24 mouse cellular contexts compared by ENCODE assay signal in genomic region chr5:129720176-129720575, GRCm38 (mm10). TPM values are rescaled to one million over a fixed set of nuclear protein-coding genes. Genes with fewer than 3 reads are reported as not detected.
DNase-seq lines count a peak whose midpoint lies in the region; TF ChIP-seq lines count a peak whose summit lies in the region.
"Had no signal": no experiment of that assay in that cellular context is flagged by ENCODE, and none has a peak within 500 bp of the region (broad histone marks: within the 10 kb centered on the region; RNA-seq: fewer than 3 reads in every experiment).

No protein-coding gene starts in this region.

- peak in 1 of 2 experiments; percentile 8 for DNase-seq in heart, adult 2 months
- DNase-seq in heart, postnatal 10 days = no peak
- DNase-seq in left cerebral cortex, adult 2 months (ENCODE audit: extremely low spot score in 1 of 2, low spot score in 2 of 2) = no peak
- no peak for DNase-seq in left cerebral cortex, adult 8-10 months (ENCODE audit: low spot score in 2 of 2)
- peak; percentile 22 for DNase-seq in thymus, postnatal 4 days
- no peak for DNase-seq in thymus, adult 2 months
- DNase-seq in cerebellum, adult 8-10 months = no peak
- no peak for DNase-seq in heart, embryonic 10.5 days (ENCODE audit: low spot score)
- DNase-seq: adrenal gland, postnatal 10 days; cerebellum, adult 11-12 months; gastrocnemius, postnatal 14 days; heart, postnatal 14 days; kidney, adult 11 months; thymus, adult 18-20 months had no signal

- H3K36me3 ChIP-seq in heart, adult 2 months (ENCODE audit: control insufficient read depth, insufficient read depth, low read length) = no peaks in the 10 kb centered on the region; the same call in 1 of the 2 replicates
- H3K36me3 ChIP-seq in thymus, adult 2 months (ENCODE audit: control insufficient read depth, insufficient read depth, low read length) = peaks cover 17% of the 10 kb centered on the region; the same call in 1 of the 2 replicates
- peaks cover 39% of the 10 kb centered on the region for H3K36me3 ChIP-seq in heart, embryonic 10.5 days

- H3K27me3 ChIP-seq in heart, adult 2 months (ENCODE audit: control insufficient read depth, insufficient read depth, low read length) = no peaks in the 10 kb centered on the region
- H3K27me3 ChIP-seq in thymus, adult 2 months (ENCODE audit: control insufficient read depth, insufficient read depth, low read length) = no peaks in the 10 kb centered on the region
- H3K27me3 ChIP-seq in heart, embryonic 10.5 days (ENCODE audit: insufficient read depth, poor library complexity, severe bottlenecking) = no peaks in the 10 kb centered on the region
- H3K27me3 ChIP-seq: hindbrain, embryonic 13.5 days; lung, embryonic 15.5 days had no signal

- no peak overlapping the region for H3K27ac ChIP-seq in heart, adult 2 months
- H3K27ac ChIP-seq in left cerebral cortex, adult 2 months = no peak overlapping the region
- H3K27ac ChIP-seq in thymus, adult 2 months (ENCODE audit: control insufficient read depth, insufficient read depth, low read length) = no peak overlapping the region
- H3K27ac ChIP-seq in heart, embryonic 10.5 days = no peak overlapping the region
- H3K27ac ChIP-seq: embryonic facial prominence, embryonic 10.5 days; hindbrain, embryonic 13.5 days; lung, embryonic 15.5 days had no signal

- intact Hi-C loops in heart, adult 2 months (cut with DNase I) = loop anchor here (10.0 kb wide), 1 partner anchor 215 kb away; the partner anchor contains the start of gene Sfswap
- intact Hi-C loops in heart, postnatal 10 days (cut with DNase I) = no loop called here
- intact Hi-C loops in left cerebral cortex, adult 2 months (cut with DNase I) = no loop called here

- H3K9me3 ChIP-seq in heart, embryonic 10.5 days = no peaks in the 10 kb centered on the region
- H3K9me3 ChIP-seq: embryonic facial prominence, embryonic 10.5 days; hindbrain, embryonic 13.5 days; lung, embryonic 15.5 days had no signal

- no peak for TF ChIP-seq POLR2A in heart, adult 2 months (IDR thresholded peaks at IDR 0.05; ENCODE audit: insufficient read depth, low read depth, low read length)
- no peak for TF ChIP-seq POLR2A in thymus, adult 2 months (IDR thresholded peaks at IDR 0.05; ENCODE audit: control insufficient read depth, extremely low read depth, insufficient read depth, low read length, poor library complexity)

- TF ChIP-seq EP300 in heart, adult 2 months (IDR thresholded peaks at IDR 0.05; ENCODE audit: insufficient read depth, low read depth, low read length) = no peak

- WGBS in heart, adult 2 months = 85% methylated on average over 3 of the region's 3 CpGs
- WGBS in thymus, adult 2 months = 91% methylated on average over 3 of the region's 3 CpGs
- 86% methylated on average over 3 of the region's 3 CpGs for WGBS in heart, embryonic 10.5 days

- peak; percentile 32 for TF ChIP-seq CTCF in heart, adult 2 months (IDR thresholded peaks at IDR 0.05)
- TF ChIP-seq CTCF in left cerebral cortex, adult 2 months (IDR thresholded peaks at IDR 0.05) = peak; percentile 9
- TF ChIP-seq CTCF in thymus, adult 2 months (IDR thresholded peaks at IDR 0.05; ENCODE audit: borderline replicate concordance, control insufficient read depth, extremely low read depth, insufficient read depth, low read length, poor library complexity) = no peak

- H3K4me1 ChIP-seq in heart, adult 2 months (ENCODE audit: control insufficient read depth, insufficient read depth, low read length) = peaks cover 5% of the 10 kb centered on the region; the same call in 1 of the 2 replicates
- H3K4me1 ChIP-seq in thymus, adult 2 months (replicated peaks; ENCODE audit: control insufficient read depth, insufficient read depth, low read length) = peaks cover 6% of the 10 kb centered on the region
- H3K4me1 ChIP-seq in heart, embryonic 10.5 days = peaks cover 9% of the 10 kb centered on the region

- H3K9ac ChIP-seq in heart, adult 2 months (ENCODE audit: low read depth, low read length) = no peak overlapping the region
- H3K9ac ChIP-seq: hindbrain, embryonic 13.5 days; lung, embryonic 15.5 days had no signal

- H3K4me3 ChIP-seq in heart, adult 2 months = no peak overlapping the region
- no peak overlapping the region for H3K4me3 ChIP-seq in left cerebral cortex, adult 2 months
- no peak overlapping the region for H3K4me3 ChIP-seq in thymus, adult 2 months (ENCODE audit: control insufficient read depth, insufficient read depth, low read length)
- H3K4me3 ChIP-seq in heart, embryonic 10.5 days = no peak overlapping the region
- H3K4me3 ChIP-seq: embryonic facial prominence, embryonic 10.5 days; erythroblast, embryonic 14.5 days; hindbrain, embryonic 13.5 days; lung, embryonic 15.5 days had no signal

- 0 out of 2 replicates have a peak, but pooled peaks cover 1% of the 10 kb centered on the region for H3K79me2 ChIP-seq in heart, adult 2 months (replicated peaks; ENCODE audit: control insufficient read depth, insufficient read depth, low read length)

RNA-seq across cellular contexts. Expression of gene Nipsnap2, which starts 4.7 kb away (rescaled TPM):
- 100 to 1,000 TPM; 785 to 948 TPM for total RNA-seq in heart, adult 2 months (2021)
- 462 and 670 TPM in 2 replicates for polyA plus RNA-seq in heart, adult 2 months (2012; rRNA removed)
- 100 to 1,000 TPM; 591 to 619 TPM for total RNA-seq in heart, postnatal 10 days (2021)
- total RNA-seq in left cerebral cortex, adult 2 months (2021) = 10 to 100 TPM; 72.4 to 72.6 TPM
- 10 to 100 TPM; 87.2 to 95.0 (median 91.5) TPM for total RNA-seq in left cerebral cortex, adult 8-10 months (2022)
- 31.5 and 45.9 TPM in 2 replicates for polyA plus RNA-seq in thymus, adult 2 months (2012; rRNA removed)
- polyA plus RNA-seq in heart, embryonic 10.5 days (2016; fragmentation: Nextera tagmentation; extraction: Ambion mirVana) = 140 and 220 TPM in 2 replicates

RNA-seq across cellular contexts. Expression of gene Mrps17, which starts 4.9 kb away (rescaled TPM):
- 10 to 100 TPM; 76.8 to 86.4 TPM for total RNA-seq in heart, adult 2 months (2021)
- polyA plus RNA-seq in heart, adult 2 months (2012; rRNA removed) = 107 and 130 TPM in 2 replicates
- 10 to 100 TPM; 88.6 to 91.5 TPM for total RNA-seq in heart, postnatal 10 days (2021)
- total RNA-seq in left cerebral cortex, adult 2 months (2021) = 10 to 100 TPM; 78.0 to 87.8 TPM
- total RNA-seq in left cerebral cortex, adult 8-10 months (2022) = 10 to 100 TPM; 73.7 to 91.9 (median 81.3) TPM
- 66.5 and 83.5 TPM in 2 replicates for polyA plus RNA-seq in thymus, adult 2 months (2012; rRNA removed)
- polyA plus RNA-seq in heart, embryonic 10.5 days (2016; fragmentation: Nextera tagmentation; extraction: Ambion mirVana) = 162 and 176 TPM in 2 replicates

RNA-seq across cellular contexts. Expression of gene Sept14, which starts 11.9 kb away (rescaled TPM):
- not detected for total RNA-seq in heart, adult 2 months (2021)
- not detected in 2 replicates for polyA plus RNA-seq in heart, adult 2 months (2012; rRNA removed)
- total RNA-seq in heart, postnatal 10 days (2021) = not detected
- total RNA-seq in left cerebral cortex, adult 2 months (2021) = not detected
- not detected for total RNA-seq in left cerebral cortex, adult 8-10 months (2022)
- polyA plus RNA-seq in thymus, adult 2 months (2012; rRNA removed) = 0.11 TPM in 1 of 2 replicates, not detected in the other
- not detected in 2 replicates for polyA plus RNA-seq in heart, embryonic 10.5 days (2016; fragmentation: Nextera tagmentation; extraction: Ambion mirVana)
- total RNA-seq: adrenal gland, postnatal 10 days; gastrocnemius, postnatal 14 days; heart, postnatal 14 days; layer of hippocampus, adult 8-10 months; left cerebral cortex, adult 18-20 months; megakaryocyte-erythroid progenitor cell, adult 5-6 weeks had no signal
- polyA plus RNA-seq: embryonic facial prominence, embryonic 10.5 days; erythroblast, embryonic 14.5 days; hindbrain, embryonic 13.5 days; limb, embryonic 11.5 days; lung, embryonic 15.5 days; midbrain, embryonic 16.5 days; small intestine, adult 2 months had no signal

RNA-seq across cellular contexts. Expression of gene Zfp11, which starts 50.3 kb away (rescaled TPM):
- total RNA-seq in heart, adult 2 months (2021) = 1 to 10 TPM; 2.5 to 3.1 TPM
- 1.7 and 4.0 TPM in 2 replicates for polyA plus RNA-seq in heart, adult 2 months (2012; rRNA removed)
- 1 to 10 TPM; 4.0 to 4.2 TPM for total RNA-seq in heart, postnatal 10 days (2021)
- total RNA-seq in left cerebral cortex, adult 2 months (2021) = 1 to 10 TPM; 6.8 to 6.9 TPM
- 1 to 10 TPM; 6.0 to 7.0 (median 6.2) TPM for total RNA-seq in left cerebral cortex, adult 8-10 months (2022)
- 1.1 and 1.4 TPM in 2 replicates for polyA plus RNA-seq in thymus, adult 2 months (2012; rRNA removed)
- 5.0 and 5.2 TPM in 2 replicates for polyA plus RNA-seq in heart, embryonic 10.5 days (2016; fragmentation: Nextera tagmentation; extraction: Ambion mirVana)

Comparison
In these comparisons a context has a peak if more than half of its experiments do, and no peak if none do; other contexts are left out.
1. RNA of gene Nipsnap2, which starts 4.7 kb away (total RNA-seq): 785 to 948 TPM in heart, adult 2 months and 591 to 619 TPM in heart, postnatal 10 days; 87.2 to 95.0 TPM in left cerebral cortex, adult 8-10 months and 72.4 to 72.6 TPM in left cerebral cortex, adult 2 months; every median in the first group is over 4 times any median in the second.